Mouse (Mus musculus): ENCODE results near the gene Angptl4. TPM values are rescaled to one million over a fixed set of nuclear protein-coding genes. Genes with fewer than 3 reads are reported as not detected.

Angptl4 gene
- polyA plus RNA-seq, 1 experiment from 2014 or later, result 15.5 TPM

GRCm38 (mm10) chr17:33808192-33808591 lies 26.6 kb upstream of the Angptl4 start:
- H3K9ac ChIP-seq (replicated peaks; ENCODE audit: low read depth, low read length), result no peak overlapping the region
- no peaks in the 10 kb centered on the region for H3K36me3 ChIP-seq (ENCODE audit: control insufficient read depth, insufficient read depth)
- H3K27me3 ChIP-seq (replicated peaks; ENCODE audit: control insufficient read depth, insufficient read depth, low read length), result peaks cover 16% of the 10 kb centered on the region; the same call in 1 of the 2 replicates
- no peak for ATAC-seq
- H3K4me3 ChIP-seq (replicated peaks; ENCODE audit: low read length), result no peak overlapping the region
- H3K4me1 ChIP-seq (replicated peaks; ENCODE audit: control insufficient read depth, insufficient read depth, low read length), result peaks cover 6% of the 10 kb centered on the region; the same call in 1 of the 2 replicates
- no peak overlapping the region for H3K27ac ChIP-seq (ENCODE audit: low read length)
- 52% methylated on average over 10 of the region's 10 CpGs for WGBS
- H3K9me3 ChIP-seq (ENCODE audit: control insufficient read depth, low read length), result no peaks in the 10 kb centered on the region
- no peak overlapping the region for H3K4me2 ChIP-seq (ENCODE audit: low read length)

GRCm38 (mm10) chr17:33807181-33807888 lies 25.7 kb upstream of the Angptl4 start:
- Histone ChIP-seq H3K27ac (ENCODE audit: low read length) (no peak overlapping the region), H3K4me2 (ENCODE audit: low read length) (no peak overlapping the region), H3K4me1 (replicated peaks; ENCODE audit: control insufficient read depth, insufficient read depth, low read length) (peaks cover 6% of the 10 kb centered on the region; the same call in 1 of the 2 replicates), H3K4me3 (replicated peaks; ENCODE audit: low read length) (no peak overlapping the region), H3K27me3 (replicated peaks; ENCODE audit: control insufficient read depth, insufficient read depth, low read length) (peaks cover 16% of the 10 kb centered on the region; the same call in 1 of the 2 replicates), H3K36me3 (ENCODE audit: control insufficient read depth, insufficient read depth) (no peaks in the 10 kb centered on the region), H3K9me3 (ENCODE audit: control insufficient read depth, low read length) (no peaks in the 10 kb centered on the region), H3K9ac (replicated peaks; ENCODE audit: low read depth, low read length) (no peak overlapping the region)
- ATAC-seq, result no peak
- WGBS, result 59% methylated on average over 9 of the region's 9 CpGs

GRCm38 (mm10) chr17:33804745-33805144 lies 23.1 kb upstream of the Angptl4 start:
- Histone ChIP-seq H3K4me2 (ENCODE audit: low read length) (no peak overlapping the region), H3K9me3 (ENCODE audit: control insufficient read depth, low read length) (no peaks in the 10 kb centered on the region), H3K4me1 (replicated peaks; ENCODE audit: control insufficient read depth, insufficient read depth, low read length) (no peaks in the 10 kb centered on the region), H3K4me3 (replicated peaks; ENCODE audit: low read length) (no peak overlapping the region), H3K9ac (replicated peaks; ENCODE audit: low read depth, low read length) (no peak overlapping the region), H3K36me3 (ENCODE audit: control insufficient read depth, insufficient read depth) (no peaks in the 10 kb centered on the region), H3K27me3 (replicated peaks; ENCODE audit: control insufficient read depth, insufficient read depth, low read length) (peaks cover 8% of the 10 kb centered on the region; the same call in 1 of the 2 replicates), H3K27ac (ENCODE audit: low read length) (no peak overlapping the region)
- no peak for ATAC-seq
- WGBS, result 54% methylated on average over 1 of the region's 1 CpGs

- ATAC-seq, result no peak
- no peaks in the 10 kb centered on the region for H3K9me3 ChIP-seq (ENCODE audit: control insufficient read depth, low read length)
- H3K27ac ChIP-seq (ENCODE audit: low read length), result no peak overlapping the region
- peaks cover 8% of the 10 kb centered on the region; the same call in 1 of the 2 replicates for H3K27me3 ChIP-seq (replicated peaks; ENCODE audit: control insufficient read depth, insufficient read depth, low read length)
- H3K36me3 ChIP-seq (ENCODE audit: control insufficient read depth, insufficient read depth), result no peaks in the 10 kb centered on the region
- no peaks in the 10 kb centered on the region for H3K4me1 ChIP-seq (replicated peaks; ENCODE audit: control insufficient read depth, insufficient read depth, low read length)
- WGBS, result 56% methylated on average over 4 of the region's 4 CpGs
- H3K4me2 ChIP-seq (ENCODE audit: low read length), result no peak overlapping the region
- H3K9ac ChIP-seq (replicated peaks; ENCODE audit: low read depth, low read length), result no peak overlapping the region
- H3K4me3 ChIP-seq (replicated peaks; ENCODE audit: low read length), result no peak overlapping the region
Observed at GRCm38 (mm10) chr17:33804205-33804604, 22.6 kb upstream of the Angptl4 start.

- no peaks in the 10 kb centered on the region for H3K36me3 ChIP-seq (ENCODE audit: control insufficient read depth, insufficient read depth)
- 8% methylated on average over 2 of the region's 2 CpGs for WGBS
- H3K4me1 ChIP-seq (replicated peaks; ENCODE audit: control insufficient read depth, insufficient read depth, low read length), result no peaks in the 10 kb centered on the region
- H3K27me3 ChIP-seq (replicated peaks; ENCODE audit: control insufficient read depth, insufficient read depth, low read length), result peaks cover 5% of the 10 kb centered on the region; the same call in 1 of the 2 replicates
- H3K9ac ChIP-seq (replicated peaks; ENCODE audit: low read depth, low read length), result no peak overlapping the region
- H3K4me3 ChIP-seq (replicated peaks; ENCODE audit: low read length), result no peak overlapping the region
- H3K27ac ChIP-seq (ENCODE audit: low read length), result no peak overlapping the region
- no peaks in the 10 kb centered on the region for H3K9me3 ChIP-seq (ENCODE audit: control insufficient read depth, low read length)
- H3K4me2 ChIP-seq (ENCODE audit: low read length), result no peak overlapping the region
- ATAC-seq, result no peak
Observed at GRCm38 (mm10) chr17:33802221-33802620, 20.6 kb upstream of the Angptl4 start.

- H3K4me3 ChIP-seq (replicated peaks; ENCODE audit: low read length), result no peak overlapping the region
- no peak for ATAC-seq
- no peak overlapping the region for H3K9ac ChIP-seq (replicated peaks; ENCODE audit: low read depth, low read length)
- H3K9me3 ChIP-seq (ENCODE audit: control insufficient read depth, low read length), result no peaks in the 10 kb centered on the region
- H3K27ac ChIP-seq (ENCODE audit: low read length), result no peak overlapping the region
- H3K4me2 ChIP-seq (ENCODE audit: low read length), result no peak overlapping the region
- H3K36me3 ChIP-seq (ENCODE audit: control insufficient read depth, insufficient read depth), result no peaks in the 10 kb centered on the region
- H3K4me1 ChIP-seq (replicated peaks; ENCODE audit: control insufficient read depth, insufficient read depth, low read length), result no peaks in the 10 kb centered on the region
- no peaks in the 10 kb centered on the region for H3K27me3 ChIP-seq (replicated peaks; ENCODE audit: control insufficient read depth, insufficient read depth, low read length)
- 74% methylated on average over 1 of the region's 1 CpGs for WGBS
Observed at GRCm38 (mm10) chr17:33799277-33799676, 17.6 kb upstream of the Angptl4 start.

- H3K9ac ChIP-seq (replicated peaks; ENCODE audit: low read depth, low read length), result no peak overlapping the region
Observed at GRCm38 (mm10) chr17:33798306-33798705, 16.7 kb upstream of the Angptl4 start.

GRCm38 (mm10) chr17:33788732-33789131 lies 7.1 kb upstream of the Angptl4 start:
- no peak overlapping the region for H3K9ac ChIP-seq (replicated peaks; ENCODE audit: low read depth, low read length)
- H3K27me3 ChIP-seq (replicated peaks; ENCODE audit: control insufficient read depth, insufficient read depth, low read length), result no peaks in the 10 kb centered on the region
- WGBS, result 89% methylated on average over 4 of the region's 4 CpGs
- H3K27ac ChIP-seq (ENCODE audit: low read length), result no peak overlapping the region
- H3K9me3 ChIP-seq (ENCODE audit: control insufficient read depth, low read length), result no peaks in the 10 kb centered on the region
- no peak for ATAC-seq
- H3K4me2 ChIP-seq (ENCODE audit: low read length), result no peak overlapping the region
- H3K36me3 ChIP-seq (ENCODE audit: control insufficient read depth, insufficient read depth), result no peaks in the 10 kb centered on the region
- H3K4me3 ChIP-seq (replicated peaks; ENCODE audit: low read length), result no peak overlapping the region
- H3K4me1 ChIP-seq (replicated peaks; ENCODE audit: control insufficient read depth, insufficient read depth, low read length), result no peaks in the 10 kb centered on the region

More at GRCm38 (mm10) chr17:33798306-33798705, 16.7 kb upstream of the Angptl4 start:
- WGBS, result 48% methylated on average over 3 of the region's 3 CpGs
- Histone ChIP-seq H3K4me2 (ENCODE audit: low read length) (no peak overlapping the region), H3K27ac (ENCODE audit: low read length) (no peak overlapping the region), H3K4me3 (replicated peaks; ENCODE audit: low read length) (no peak overlapping the region), H3K9me3 (ENCODE audit: control insufficient read depth, low read length) (no peaks in the 10 kb centered on the region), H3K4me1 (replicated peaks; ENCODE audit: control insufficient read depth, insufficient read depth, low read length) (no peaks in the 10 kb centered on the region), H3K27me3 (replicated peaks; ENCODE audit: control insufficient read depth, insufficient read depth, low read length) (no peaks in the 10 kb centered on the region), H3K36me3 (ENCODE audit: control insufficient read depth, insufficient read depth) (no peaks in the 10 kb centered on the region)
- ATAC-seq, result no peak

- H3K4me1 ChIP-seq (replicated peaks; ENCODE audit: control insufficient read depth, insufficient read depth, low read length), result peaks cover 4% of the 10 kb centered on the region
- no peak overlapping the region for H3K27ac ChIP-seq (ENCODE audit: low read length)
- H3K4me3 ChIP-seq (replicated peaks; ENCODE audit: low read length), result no peak overlapping the region
- H3K9me3 ChIP-seq (ENCODE audit: control insufficient read depth, low read length), result no peaks in the 10 kb centered on the region
- WGBS, result 86% methylated on average over 18 of the region's 18 CpGs
- no peak overlapping the region for H3K4me2 ChIP-seq (ENCODE audit: low read length)
- H3K9ac ChIP-seq (replicated peaks; ENCODE audit: low read depth, low read length), result no peak overlapping the region
- no peak for ATAC-seq
- no peaks in the 10 kb centered on the region for H3K27me3 ChIP-seq (replicated peaks; ENCODE audit: control insufficient read depth, insufficient read depth, low read length)
- H3K36me3 ChIP-seq (ENCODE audit: control insufficient read depth, insufficient read depth), result no peaks in the 10 kb centered on the region
Observed at GRCm38 (mm10) chr17:33786375-33786774, 4.7 kb upstream of the Angptl4 start.
